Mouse (Mus musculus) liver, adult 2 months (tissue): ENCODE measurements around the gene Fam189a2.

Source experiments
- CTCF ChIP-seq: fragments of 200-500 bp; IDR thresholded peaks from 2 replicates; pipeline ENCODE4 v1.5.1; 2011; ENCODE audit warnings: low read depth, low read length, control low read depth
- POLR2A ChIP-seq: fragments of 200-500 bp; IDR thresholded peaks from 2 replicates; pipeline ENCODE4 v1.6.1; 2011; ENCODE audit warnings: low read length, control low read depth; ENCODE audit not compliant: insufficient read depth; ENCODE audit errors: extremely low read depth

DNA sequence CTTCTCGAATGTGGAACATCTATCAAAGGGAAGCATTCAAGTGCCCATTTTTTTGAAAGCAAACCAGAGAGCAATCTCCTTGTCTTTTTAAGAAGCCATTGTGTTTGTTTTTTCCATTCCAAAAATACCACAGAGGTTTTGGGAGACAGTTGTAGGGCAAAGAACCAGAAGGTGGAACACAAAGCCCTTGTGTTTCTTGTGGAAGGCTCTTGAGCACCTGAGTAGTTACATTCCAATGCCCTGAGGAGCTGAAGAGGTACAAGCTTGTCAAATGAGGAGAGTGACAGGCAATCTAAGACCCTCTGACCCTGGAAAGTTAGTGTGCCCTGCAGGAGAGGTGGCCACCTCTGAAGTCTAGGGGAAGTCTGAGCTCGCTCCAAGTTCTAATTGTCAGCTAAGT, 19.7 kb upstream of the Fam189a2 start:
- TF ChIP-seq CTCF, result no peak
- no peak for TF ChIP-seq POLR2A
